Mouse (Mus musculus): Measurements from ENCODE around the gene Slc27a1. TPM values are rescaled to one million over a fixed set of nuclear protein-coding genes. Genes with fewer than 3 reads are reported as not detected.
A peak's percentile ranks its signal among the peaks of the same experiment; 100 is the strongest.
"Not testable (repeated sequence)": the region's sequence is repeated elsewhere in the genome, so short reads cannot be mapped to it uniquely, and the experiment has no call there.

Gene Slc27a1
- total RNA-seq (2015; ENCODE audit: low replicate concordance): 1.1 and 1.7 TPM in 2 replicates
- not detected in 2 replicates for total RNA-seq (2017; ENCODE audit: low replicate concordance)

- no peak for ATAC-seq (replicated peaks; ENCODE audit: low FRiP score, poor library complexity, severe bottlenecking)
These were observed at the start of gene Slc27a1 for GRCm38 (mm10) chr8:71568387-71568937. TSS of gene Slc27a1 (plus strand) at chr8:71568882.

- not testable (repeated sequence) for ATAC-seq (replicated peaks; ENCODE audit: low FRiP score, poor library complexity, severe bottlenecking)
These were observed 49.5 kb upstream of the Slc27a1 start for GRCm38 (mm10) chr8:71519037-71519825.

- peak; percentile 68 for ATAC-seq (replicated peaks; ENCODE audit: low FRiP score, poor library complexity, severe bottlenecking)
These were observed 47.0 kb upstream of the Slc27a1 start for GRCm38 (mm10) chr8:71521634-71522033.

GRCm38 (mm10) chr8:71525226-71526050 is 43.2 kb upstream of the Slc27a1 start, which contains the start of gene Ccdc194:
TSS of gene Ccdc194 (minus strand) at chr8:71525711.
- no peak for ATAC-seq (replicated peaks; ENCODE audit: low FRiP score, poor library complexity, severe bottlenecking)

GRCm38 (mm10) chr8:71526272-71526671 is 42.4 kb upstream of the Slc27a1 start:
- no peak for ATAC-seq (replicated peaks; ENCODE audit: low FRiP score, poor library complexity, severe bottlenecking)

- no peak for ATAC-seq (replicated peaks; ENCODE audit: low FRiP score, poor library complexity, severe bottlenecking)
These were observed 41.4 kb upstream of the Slc27a1 start for GRCm38 (mm10) chr8:71527162-71527870.

- no peak for ATAC-seq (replicated peaks; ENCODE audit: low FRiP score, poor library complexity, severe bottlenecking)
These were observed 40.2 kb upstream of the Slc27a1 start for GRCm38 (mm10) chr8:71528362-71529073.

- ATAC-seq (replicated peaks; ENCODE audit: low FRiP score, poor library complexity, severe bottlenecking): not testable (repeated sequence)
These were observed 37.8 kb upstream of the Slc27a1 start for GRCm38 (mm10) chr8:71530735-71531467.

GRCm38 (mm10) chr8:71534263-71534810 is 34.3 kb upstream of the Slc27a1 start:
- no peak for ATAC-seq (replicated peaks; ENCODE audit: low FRiP score, poor library complexity, severe bottlenecking)

- ATAC-seq (replicated peaks; ENCODE audit: low FRiP score, poor library complexity, severe bottlenecking): no peak
These were observed 33.0 kb upstream of the Slc27a1 start for GRCm38 (mm10) chr8:71535663-71536062.

- peak; percentile 96 for ATAC-seq (replicated peaks; ENCODE audit: low FRiP score, poor library complexity, severe bottlenecking)
These were observed 31.4 kb upstream of the Slc27a1 start, which contains the start of gene Bst2 for GRCm38 (mm10) chr8:71537028-71537867. TSS of gene Bst2 (minus strand) at chr8:71537456.

- ATAC-seq (replicated peaks; ENCODE audit: low FRiP score, poor library complexity, severe bottlenecking): peak; percentile 91
These were observed 25.9 kb upstream of the Slc27a1 start, which contains the start of gene Mvb12a for GRCm38 (mm10) chr8:71542632-71543343. TSS of gene Mvb12a (plus strand) at chr8:71542922.

GRCm38 (mm10) chr8:71543755-71544154 is 24.9 kb upstream of the Slc27a1 start:
- ATAC-seq (replicated peaks; ENCODE audit: low FRiP score, poor library complexity, severe bottlenecking): no peak

GRCm38 (mm10) chr8:71545053-71545452 is 23.6 kb upstream of the Slc27a1 start:
- ATAC-seq (replicated peaks; ENCODE audit: low FRiP score, poor library complexity, severe bottlenecking): no peak

- no peak for ATAC-seq (replicated peaks; ENCODE audit: low FRiP score, poor library complexity, severe bottlenecking)
These were observed 21.1 kb upstream of the Slc27a1 start for GRCm38 (mm10) chr8:71547590-71547989.

- ATAC-seq (replicated peaks; ENCODE audit: low FRiP score, poor library complexity, severe bottlenecking): no peak
These were observed 17.9 kb upstream of the Slc27a1 start for GRCm38 (mm10) chr8:71550754-71551153.
